Mouse (Mus musculus): ENCODE measurements around the gene St8sia1. TPM values are rescaled to one million over a fixed set of nuclear protein-coding genes. Genes with fewer than 3 reads are reported as not detected.
A peak's percentile ranks its signal among the peaks of the same experiment; 100 is the strongest.

Gene St8sia1
- polyA plus RNA-seq, 1 experiment, result 1.9 TPM

DNA sequence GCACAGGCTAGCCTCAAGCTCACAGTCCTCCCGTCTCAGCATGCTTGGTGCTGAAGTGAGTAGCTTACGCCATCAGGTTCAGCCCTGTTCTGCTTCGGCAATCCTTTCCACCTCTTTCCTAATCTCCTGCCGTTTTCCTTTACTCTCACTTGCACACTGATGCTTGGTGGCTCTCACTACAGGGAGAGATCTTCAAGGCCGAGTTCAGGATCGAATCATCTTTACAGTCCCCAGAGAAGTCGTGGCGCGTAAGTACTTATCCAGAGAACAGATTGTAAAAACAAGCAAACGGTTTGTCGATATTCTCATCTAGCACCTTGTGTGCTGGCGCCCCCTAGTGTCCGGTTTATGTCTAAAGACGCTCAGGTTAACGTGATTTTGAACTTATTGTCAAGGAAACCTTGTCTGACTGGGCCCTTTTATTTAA, 149.7 kb downstream of the St8sia1 start:
- WGBS, result 10% methylated on average over 15 of the region's 15 CpGs
- TF ChIP-seq POLR2A (IDR thresholded peaks at IDR 0.05; ENCODE audit: low read depth, low read length), result no peak
- TF ChIP-seq CTCF (IDR thresholded peaks at IDR 0.05; ENCODE audit: extremely low read depth, insufficient read depth, insufficient read length, insufficient replicate concordance), result peak; percentile 37; the same call in 1 of the 2 replicates
- H3K4me1 ChIP-seq (ENCODE audit: control insufficient read depth, insufficient read depth, insufficient read length), result no peaks in the 10 kb centered on the region; the same call in 1 of the 2 replicates
- no peak overlapping the region for H3K27ac ChIP-seq (ENCODE audit: insufficient read depth, low read length)
- DNase-seq (ENCODE audit: low read depth in 1 of 2, low spot score in 2 of 2), result peak; percentile 50 to 68
- no peaks in the 10 kb centered on the region for H3K36me3 ChIP-seq (ENCODE audit: control insufficient read depth, insufficient read depth, low read length)
- peak overlapping the region; percentile 8; the same call in 1 of the 2 replicates for H3K4me3 ChIP-seq (ENCODE audit: extremely low read depth, insufficient read depth, insufficient read length)
- no peaks in the 10 kb centered on the region for H3K27me3 ChIP-seq (ENCODE audit: control insufficient read depth, insufficient read depth, low read length)

DNA sequence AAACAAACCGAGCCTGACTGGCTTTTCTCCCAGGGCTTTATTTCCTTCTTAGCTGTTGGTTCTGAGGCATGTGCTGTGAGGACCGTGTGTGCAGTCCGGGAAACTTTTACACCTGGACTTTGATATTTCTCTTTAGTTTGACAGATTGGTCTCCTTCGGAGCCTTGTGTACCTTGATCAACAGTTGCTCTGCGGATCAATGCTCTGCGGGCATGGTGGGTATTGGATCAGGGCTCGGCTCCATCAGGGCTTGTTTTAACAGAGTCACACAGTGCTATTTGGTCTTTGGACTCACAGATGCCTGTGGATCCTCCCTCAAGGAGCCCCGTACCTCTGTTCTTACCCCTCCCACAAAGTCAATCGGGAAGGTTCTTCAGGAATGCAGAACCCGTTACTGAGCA, 150.2 kb downstream of the St8sia1 start:
- Histone ChIP-seq H3K36me3 (ENCODE audit: control insufficient read depth, insufficient read depth, low read length) (no peaks in the 10 kb centered on the region), H3K4me1 (ENCODE audit: control insufficient read depth, insufficient read depth, insufficient read length) (no peaks in the 10 kb centered on the region; the same call in 1 of the 2 replicates), H3K27ac (ENCODE audit: insufficient read depth, low read length) (no peak overlapping the region), H3K4me3 (ENCODE audit: extremely low read depth, insufficient read depth, insufficient read length) (no peak overlapping the region), H3K27me3 (ENCODE audit: control insufficient read depth, insufficient read depth, low read length) (no peaks in the 10 kb centered on the region)
- 82% methylated on average over 10 of the region's 10 CpGs for WGBS
- DNase-seq (ENCODE audit: low read depth in 1 of 2, low spot score in 2 of 2), result no peak
- no peak for TF ChIP-seq CTCF (IDR thresholded peaks at IDR 0.05; ENCODE audit: extremely low read depth, insufficient read depth, insufficient read length, insufficient replicate concordance)
- TF ChIP-seq POLR2A (IDR thresholded peaks at IDR 0.05; ENCODE audit: low read depth, low read length), result no peak

GRCm38 (mm10) chr6:142812969-142813368, 151.3 kb downstream of the St8sia1 start:
- H3K27ac ChIP-seq (ENCODE audit: insufficient read depth, low read length), result no peak overlapping the region
- no peaks in the 10 kb centered on the region for H3K27me3 ChIP-seq (ENCODE audit: control insufficient read depth, insufficient read depth, low read length)
- H3K4me1 ChIP-seq (ENCODE audit: control insufficient read depth, insufficient read depth, insufficient read length), result no peaks in the 10 kb centered on the region; the same call in 1 of the 2 replicates
- no peak for TF ChIP-seq POLR2A (IDR thresholded peaks at IDR 0.05; ENCODE audit: low read depth, low read length)
- no peak for TF ChIP-seq CTCF (IDR thresholded peaks at IDR 0.05; ENCODE audit: extremely low read depth, insufficient read depth, insufficient read length, insufficient replicate concordance)
- DNase-seq (ENCODE audit: low read depth in 1 of 2, low spot score in 2 of 2), result no peak
- no peak overlapping the region for H3K4me3 ChIP-seq (ENCODE audit: extremely low read depth, insufficient read depth, insufficient read length)
- 78% methylated on average over 5 of the region's 5 CpGs for WGBS
- no peaks in the 10 kb centered on the region for H3K36me3 ChIP-seq (ENCODE audit: control insufficient read depth, insufficient read depth, low read length)

- DNase-seq (ENCODE audit: low read depth in 1 of 2, low spot score in 2 of 2), result no peak
- TF ChIP-seq POLR2A (IDR thresholded peaks at IDR 0.05; ENCODE audit: low read depth, low read length), result no peak
- TF ChIP-seq CTCF (IDR thresholded peaks at IDR 0.05; ENCODE audit: extremely low read depth, insufficient read depth, insufficient read length, insufficient replicate concordance), result no peak
- no peaks in the 10 kb centered on the region; the same call in 1 of the 2 replicates for H3K4me1 ChIP-seq (ENCODE audit: control insufficient read depth, insufficient read depth, insufficient read length)
- WGBS, result 42% methylated on average over 6 of the region's 6 CpGs
- no peaks in the 10 kb centered on the region for H3K36me3 ChIP-seq (ENCODE audit: control insufficient read depth, insufficient read depth, low read length)
- no peaks in the 10 kb centered on the region for H3K27me3 ChIP-seq (ENCODE audit: control insufficient read depth, insufficient read depth, low read length)
- H3K4me3 ChIP-seq (ENCODE audit: extremely low read depth, insufficient read depth, insufficient read length), result no peak overlapping the region
- H3K27ac ChIP-seq (ENCODE audit: insufficient read depth, low read length), result no peak overlapping the region
Measured at GRCm38 (mm10) chr6:142810239-142810638, 154.0 kb downstream of the St8sia1 start.

- H3K36me3 ChIP-seq (ENCODE audit: control insufficient read depth, insufficient read depth, low read length), result no peaks in the 10 kb centered on the region
- no peak for DNase-seq (ENCODE audit: low read depth in 1 of 2, low spot score in 2 of 2)
- no peaks in the 10 kb centered on the region for H3K27me3 ChIP-seq (ENCODE audit: control insufficient read depth, insufficient read depth, low read length)
- TF ChIP-seq POLR2A (IDR thresholded peaks at IDR 0.05; ENCODE audit: low read depth, low read length) (no peak), CTCF (IDR thresholded peaks at IDR 0.05; ENCODE audit: extremely low read depth, insufficient read depth, insufficient read length, insufficient replicate concordance) (no peak)
- WGBS, result 38% methylated on average over 6 of the region's 6 CpGs
- H3K4me3 ChIP-seq (ENCODE audit: extremely low read depth, insufficient read depth, insufficient read length), result no peak overlapping the region
- no peaks in the 10 kb centered on the region; the same call in 1 of the 2 replicates for H3K4me1 ChIP-seq (ENCODE audit: control insufficient read depth, insufficient read depth, insufficient read length)
- no peak overlapping the region for H3K27ac ChIP-seq (ENCODE audit: insufficient read depth, low read length)
Measured at GRCm38 (mm10) chr6:142809373-142810098, 154.7 kb downstream of the St8sia1 start.

DNA sequence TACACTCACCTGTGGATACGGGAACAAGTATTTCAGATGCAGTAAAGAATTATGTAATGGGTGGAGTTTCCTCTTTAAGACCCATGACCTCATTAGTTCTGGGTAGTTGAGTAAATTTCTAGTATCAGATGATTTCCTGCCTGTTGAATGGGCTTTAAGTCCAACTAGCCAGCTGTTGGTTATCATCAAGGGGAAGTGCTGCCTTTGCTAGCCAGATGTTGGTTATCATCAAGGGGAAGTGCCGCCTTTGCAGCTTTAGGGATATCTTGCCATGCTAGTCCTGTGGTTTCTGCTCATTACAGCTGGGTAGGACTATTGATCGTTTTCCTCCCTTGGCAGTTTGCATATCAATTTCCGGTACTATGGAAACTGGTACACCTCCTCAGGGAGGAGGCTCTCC, 157.9 kb downstream of the St8sia1 start:
- TF ChIP-seq CTCF (IDR thresholded peaks at IDR 0.05; ENCODE audit: extremely low read depth, insufficient read depth, insufficient read length, insufficient replicate concordance) (no peak), POLR2A (IDR thresholded peaks at IDR 0.05; ENCODE audit: low read depth, low read length) (no peak)
- Histone ChIP-seq H3K27me3 (ENCODE audit: control insufficient read depth, insufficient read depth, low read length) (no peaks in the 10 kb centered on the region), H3K4me1 (ENCODE audit: control insufficient read depth, insufficient read depth, insufficient read length) (no peaks in the 10 kb centered on the region), H3K36me3 (ENCODE audit: control insufficient read depth, insufficient read depth, low read length) (no peaks in the 10 kb centered on the region), H3K27ac (ENCODE audit: insufficient read depth, low read length) (no peak overlapping the region), H3K4me3 (ENCODE audit: extremely low read depth, insufficient read depth, insufficient read length) (no peak overlapping the region)
- WGBS, result 55% methylated on average over 4 of the region's 4 CpGs
- no peak for DNase-seq (ENCODE audit: low read depth in 1 of 2, low spot score in 2 of 2)

- DNase-seq (ENCODE audit: low read depth in 1 of 2, low spot score in 2 of 2), result no peak
- H3K36me3 ChIP-seq (ENCODE audit: control insufficient read depth, insufficient read depth, low read length), result no peaks in the 10 kb centered on the region
- no peaks in the 10 kb centered on the region for H3K27me3 ChIP-seq (ENCODE audit: control insufficient read depth, insufficient read depth, low read length)
- no peaks in the 10 kb centered on the region for H3K4me1 ChIP-seq (ENCODE audit: control insufficient read depth, insufficient read depth, insufficient read length)
- TF ChIP-seq POLR2A (IDR thresholded peaks at IDR 0.05; ENCODE audit: low read depth, low read length) (no peak), CTCF (IDR thresholded peaks at IDR 0.05; ENCODE audit: extremely low read depth, insufficient read depth, insufficient read length, insufficient replicate concordance) (no peak)
- H3K27ac ChIP-seq (ENCODE audit: insufficient read depth, low read length), result no peak within 1 kb of the TSS
- H3K4me3 ChIP-seq (ENCODE audit: extremely low read depth, insufficient read depth, insufficient read length), result no peak within 1 kb of the TSS
Measured at GRCm38 (mm10) chr6:142804402-142804801, 159.8 kb downstream of the St8sia1 start, which contains the start of gene Sult6b2. Sult6b2 (minus strand) TSS chr6:142804502.

All from spleen, adult 2 months (tissue).